20 mouse cellular contexts compared by ENCODE assay signal in genomic region chr3:41202895-41203294, GRCm38 (mm10).
DNase-seq lines count a peak whose midpoint lies in the region; ATAC-seq and TF ChIP-seq lines count a peak whose summit lies in the region.
"Had no signal": no experiment of that assay in that cellular context is flagged by ENCODE, and none has a peak within 500 bp of the region (broad histone marks: within the 10 kb centered on the region; RNA-seq: fewer than 3 reads in every experiment).

No protein-coding gene starts in this region.

- no peaks in the 10 kb centered on the region for H3K9me3 ChIP-seq in kidney, embryonic 15.5 days (replicated peaks)
- H3K9me3 ChIP-seq in lung, embryonic 14.5 days (ENCODE audit: low read depth, low read length): no peaks in the 10 kb centered on the region
- H3K9me3 ChIP-seq in embryonic facial prominence, embryonic 14.5 days (ENCODE audit: control insufficient read depth, low read length): no peaks in the 10 kb centered on the region
- H3K9me3 ChIP-seq: embryonic facial prominence, embryonic 12.5 days; forebrain, embryonic 12.5 days; heart, embryonic 10.5 days; heart, embryonic 15.5 days; hindbrain, embryonic 13.5 days had no signal

- intact Hi-C loops in gastrocnemius, adult 2 months (cut with DNase I): no loop called here
- intact Hi-C loops in gastrocnemius, postnatal 14 days (cut with DNase I; ENCODE audit: low total_unique reads): no loop called here

- ATAC-seq in kidney, embryonic 15.5 days (replicated peaks; ENCODE audit: low FRiP score): peak; percentile 91
- peak; percentile 24; the same call in 1 of the 2 replicates for ATAC-seq in lung, embryonic 14.5 days (ENCODE audit: insufficient read depth)
- ATAC-seq in embryonic facial prominence, embryonic 14.5 days (ENCODE audit: low read depth): peak; percentile 37; the same call in 1 of the 2 replicates
- ATAC-seq in cerebellum, adult (ENCODE audit: insufficient number of reproducible peaks, low FRiP score, low TSS enrichment): no peak
- ATAC-seq: forebrain, postnatal 0 days had no signal

- 0 out of 2 replicates have a peak overlapping the region, but pooled peaks have one; percentile 20 for H3K27ac ChIP-seq in gastrocnemius, adult 2 months
- no peak overlapping the region for H3K27ac ChIP-seq in kidney, embryonic 15.5 days
- H3K27ac ChIP-seq in lung, embryonic 14.5 days (ENCODE audit: low read depth): no peak overlapping the region
- H3K27ac ChIP-seq in embryonic facial prominence, embryonic 14.5 days (replicated peaks; ENCODE audit: low read depth, low read length): no peak overlapping the region
- H3K27ac ChIP-seq: embryonic facial prominence, embryonic 12.5 days; forebrain, embryonic 12.5 days; heart, embryonic 10.5 days; heart, embryonic 15.5 days; hindbrain, embryonic 13.5 days had no signal

- H3K4me1 ChIP-seq in kidney, embryonic 15.5 days: peaks cover 11% of the 10 kb centered on the region; the same call in 1 of the 2 replicates
- H3K4me1 ChIP-seq in lung, embryonic 14.5 days (ENCODE audit: insufficient read depth): no peaks in the 10 kb centered on the region
- H3K4me1 ChIP-seq in embryonic facial prominence, embryonic 14.5 days (ENCODE audit: control insufficient read depth, insufficient read depth, low read length): no peaks in the 10 kb centered on the region
- H3K4me1 ChIP-seq: embryonic facial prominence, embryonic 12.5 days; forebrain, embryonic 12.5 days had no signal

- no peak for TF ChIP-seq CTCF in gastrocnemius, adult 2 months (IDR thresholded peaks at IDR 0.05)
- TF ChIP-seq CTCF in lung, embryonic 14.5 days (IDR thresholded peaks at IDR 0.05; ENCODE audit: low read depth): no peak

- no peak for DNase-seq in gastrocnemius, adult 2 months
- DNase-seq in gastrocnemius, postnatal 14 days: no peak
- DNase-seq in kidney, postnatal 25 days: no peak
- peak; percentile 14 for DNase-seq in lung, embryonic 14.5 days
- no peak for DNase-seq in lung, adult 18-20 months
- DNase-seq in embryonic facial prominence, embryonic 14.5 days (ENCODE audit: low spot score): no peak
- DNase-seq: adrenal gland, postnatal 10 days; cerebellum, adult 2 months; cerebellum, postnatal 10 days; forebrain, postnatal 0 days; gastrocnemius, postnatal 36 days; heart, adult 18-20 months; heart, postnatal 14 days had no signal

- no peaks in the 10 kb centered on the region for H3K27me3 ChIP-seq in kidney, embryonic 15.5 days
- H3K27me3 ChIP-seq in lung, embryonic 14.5 days (ENCODE audit: insufficient read depth, low read length): no peaks in the 10 kb centered on the region
- no peaks in the 10 kb centered on the region for H3K27me3 ChIP-seq in embryonic facial prominence, embryonic 14.5 days (replicated peaks; ENCODE audit: control insufficient read depth, insufficient read depth, low read length)
- H3K27me3 ChIP-seq: embryonic facial prominence, embryonic 12.5 days; forebrain, embryonic 12.5 days; heart, embryonic 15.5 days; hindbrain, embryonic 13.5 days had no signal

- H3K36me3 ChIP-seq in kidney, embryonic 15.5 days: no peaks in the 10 kb centered on the region
- H3K36me3 ChIP-seq in lung, embryonic 14.5 days (ENCODE audit: insufficient read depth): no peaks in the 10 kb centered on the region
- no peaks in the 10 kb centered on the region for H3K36me3 ChIP-seq in embryonic facial prominence, embryonic 14.5 days (ENCODE audit: control insufficient read depth, insufficient read depth, low read length)
- H3K36me3 ChIP-seq: embryonic facial prominence, embryonic 12.5 days; forebrain, embryonic 12.5 days; heart, embryonic 10.5 days; heart, embryonic 15.5 days; hindbrain, embryonic 13.5 days had no signal

- H3K4me3 ChIP-seq in gastrocnemius, adult 2 months: no peak overlapping the region
- H3K4me3 ChIP-seq in kidney, embryonic 15.5 days (replicated peaks): no peak overlapping the region
- H3K4me3 ChIP-seq in lung, embryonic 14.5 days (ENCODE audit: low read depth, low read length): no peak overlapping the region
- no peak overlapping the region for H3K4me3 ChIP-seq in embryonic facial prominence, embryonic 14.5 days (ENCODE audit: low read depth, low read length)
- H3K4me3 ChIP-seq: embryonic facial prominence, embryonic 12.5 days; forebrain, embryonic 12.5 days; heart, embryonic 10.5 days; heart, embryonic 15.5 days; hindbrain, embryonic 13.5 days had no signal

- no peak overlapping the region for H3K9ac ChIP-seq in kidney, embryonic 15.5 days
- no peak overlapping the region for H3K9ac ChIP-seq in lung, embryonic 14.5 days
- H3K9ac ChIP-seq in embryonic facial prominence, embryonic 14.5 days (ENCODE audit: low read depth, low read length): no peak overlapping the region
- H3K9ac ChIP-seq: embryonic facial prominence, embryonic 12.5 days; forebrain, embryonic 12.5 days; forebrain, postnatal 0 days; heart, embryonic 15.5 days; hindbrain, embryonic 13.5 days had no signal

- H3K4me2 ChIP-seq in kidney, embryonic 15.5 days: peak overlapping the region; percentile 15; the same call in 1 of the 2 replicates
- no peak overlapping the region for H3K4me2 ChIP-seq in lung, embryonic 14.5 days
- H3K4me2 ChIP-seq in embryonic facial prominence, embryonic 14.5 days (ENCODE audit: low read depth, low read length): no peak overlapping the region
- H3K4me2 ChIP-seq: embryonic facial prominence, embryonic 12.5 days; forebrain, embryonic 12.5 days; heart, embryonic 15.5 days; hindbrain, embryonic 13.5 days had no signal

- 11% methylated on average over 13 of the region's 13 CpGs for WGBS in kidney, embryonic 15.5 days
- 21% methylated on average over 13 of the region's 13 CpGs for WGBS in lung, embryonic 14.5 days
- WGBS in embryonic facial prominence, embryonic 14.5 days: 52% methylated on average over 13 of the region's 13 CpGs
